Mouse (Mus musculus) heart, adult 2 months (tissue): Measurements from ENCODE around the gene Gm8011. TPM values are rescaled to one million over a fixed set of nuclear protein-coding genes. Genes with fewer than 3 reads are reported as not detected.
"Not testable (repeated sequence)": the region's sequence is repeated elsewhere in the genome, so short reads cannot be mapped to it uniquely, and the experiment has no call there.

Experiments
- DNase-seq, 2 experiments: peaks; one replicate each; pipeline ENCODE4 v3.0.0; 2021
- H3K27ac ChIP-seq: fragments of 200-600 bp; 2 replicates; pipeline ENCODE4 v1.8.1; 2022
- H3K27me3 ChIP-seq: fragments of 200-500 bp; 2 replicates; pipeline ENCODE4 v1.6.1; 2012; ENCODE audit warnings: mild to moderate bottlenecking, low read length, inconsistent platforms, mixed read lengths; ENCODE audit not compliant: control insufficient read depth, insufficient read depth
- H3K36me3 ChIP-seq: fragments of 200-500 bp; 2 replicates; pipeline ENCODE4 v1.6.1; 2012; ENCODE audit warnings: low read length, inconsistent platforms; ENCODE audit not compliant: control insufficient read depth, insufficient read depth
- H3K4me1 ChIP-seq: fragments of 200-500 bp; 2 replicates; pipeline ENCODE4 v1.6.1; 2011; ENCODE audit warnings: low read length; ENCODE audit not compliant: control insufficient read depth, insufficient read depth
- H3K4me3 ChIP-seq: fragments of 200-600 bp; 2 replicates; pipeline ENCODE4 v1.8.1; 2022
- H3K79me2 ChIP-seq: fragments of 200-500 bp; replicated peaks from 2 replicates; pipeline ENCODE4 v1.6.1; 2012; ENCODE audit warnings: mild to moderate bottlenecking, inconsistent platforms, low read length, moderate library complexity, mixed read lengths; ENCODE audit not compliant: control insufficient read depth, insufficient read depth
- H3K9ac ChIP-seq: fragments of 200-500 bp; 2 replicates; pipeline ENCODE4 v1.6.1; 2012; ENCODE audit warnings: low read depth, mild to moderate bottlenecking, control low read depth, inconsistent platforms, low read length, mixed read lengths
- WGBS: fragments of 180-500 bp; shearing (Covaris S2); methylation state at CpG from one replicate; pipeline ENCODE4 v1.1.7; 2018; 5-methylcytosine and 5-hydroxymethylcytosine counted together
- intact Hi-C: fragments of 180-260 bp; cut with DNase I; formaldehyde crosslinking; loops from one replicate; pipeline ENCODE4 v1.15.1; 2025
- long read RNA-seq: library from polyadenylated mRNA; stranded (forward); transcript quantifications from one replicate; pipeline ENCODE4 v2.0.0, GENCODE M21; 2021
- polyA plus RNA-seq: library from polyadenylated mRNA; depleted of rRNA; stranded (reverse); fragments of >200 nt; gene quantifications from 2 replicates; pipeline ENCODE4 v1.2.3, GENCODE M21; 2012; rRNA removed
- total RNA-seq, 2 experiments: library from RNA; stranded (reverse); gene quantifications; 2 replicates each; pipeline ENCODE4 v1.2.3; 2021

Gm8011 gene
- total RNA-seq (not detected), polyA plus RNA-seq (not detected in 2 replicates)
- long read RNA-seq: 0 reads

DNA sequence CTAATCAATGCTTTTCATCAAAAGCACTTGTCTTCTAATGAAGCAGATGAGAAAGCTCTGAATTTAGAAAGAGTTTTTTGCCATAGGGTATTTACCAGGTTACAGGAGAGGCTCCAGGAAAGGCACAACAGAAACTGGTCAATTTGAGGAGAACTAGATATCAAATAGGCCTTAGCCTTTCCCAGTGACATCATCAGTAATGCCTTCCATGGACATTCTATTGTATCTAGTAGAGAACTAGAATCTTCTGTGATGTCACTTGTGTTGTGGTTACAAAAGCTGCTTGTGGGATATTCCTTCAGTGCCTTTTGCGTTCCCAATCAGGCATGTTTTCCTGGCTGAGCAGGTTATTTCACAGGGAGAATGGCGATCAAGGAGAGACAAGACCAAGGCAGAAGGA lies at the start of gene Gm8011:
TSS of gene Gm8011 (plus strand) at position 301 of the 400 bp plus-strand sequence.
- 33% methylated on average over 2 of the region's 2 CpGs for WGBS
- H3K27me3 ChIP-seq, intact Hi-C loops, H3K4me3 ChIP-seq, H3K27ac ChIP-seq, H3K79me2 ChIP-seq, H3K9ac ChIP-seq, H3K36me3 ChIP-seq, DNase-seq, H3K4me1 ChIP-seq: not testable (repeated sequence)

DNA sequence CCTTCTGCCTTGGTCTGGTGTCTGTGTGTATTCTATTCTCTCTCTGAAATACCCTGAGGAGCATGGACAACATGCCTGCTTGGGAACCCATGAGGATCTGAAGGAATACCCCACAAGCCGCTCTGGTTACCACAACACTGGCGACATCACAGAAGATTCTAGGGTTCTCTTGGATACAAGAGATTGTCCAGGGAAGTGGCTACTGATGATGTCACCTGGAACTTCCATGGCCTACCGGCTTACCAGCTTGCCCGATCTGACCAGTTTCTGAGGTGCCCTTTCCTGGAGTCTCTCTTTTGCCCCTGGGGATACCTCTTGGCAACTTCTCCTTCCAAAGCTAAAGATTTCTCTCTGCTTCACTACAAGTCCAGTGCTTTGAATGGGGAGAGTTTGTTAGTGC lies 24.1 kb upstream of the Gm8011 start, which contains the start of gene Gm8005:
TSS of gene Gm8005 (minus strand) at position 101 of the 400 bp plus-strand sequence.
- H3K36me3 ChIP-seq: not testable (repeated sequence)

DNA sequence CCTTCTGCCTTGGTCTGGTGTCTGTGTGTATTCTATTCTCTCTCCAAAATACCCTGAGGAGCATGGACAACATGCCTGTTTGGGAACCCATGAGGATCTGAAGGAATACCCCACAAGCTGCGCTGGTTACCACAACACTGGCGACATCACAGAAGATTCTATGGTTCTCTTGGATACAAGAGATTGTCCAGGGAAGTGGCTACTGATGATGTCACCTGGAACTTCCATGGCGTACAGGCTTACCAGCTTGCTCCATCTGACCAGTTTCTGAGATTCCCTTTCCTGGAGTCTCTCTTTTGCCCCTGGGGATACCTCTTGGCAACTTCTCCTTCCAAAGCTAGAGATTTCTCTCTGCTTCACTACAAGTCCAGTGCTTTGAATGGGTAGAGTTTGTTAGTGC lies 38.6 kb downstream of the Gm8011 start, which contains the start of gene Gm8020:
TSS of gene Gm8020 (minus strand) at position 101 of the 400 bp plus-strand sequence.
- H3K9ac ChIP-seq, DNase-seq, H3K36me3 ChIP-seq, H3K79me2 ChIP-seq, intact Hi-C loops, H3K4me1 ChIP-seq, H3K27me3 ChIP-seq, H3K27ac ChIP-seq, H3K4me3 ChIP-seq: not testable (repeated sequence)
- whole genome bisulfite sequencing: 93% methylated on average over 2 of the region's 3 CpGs

More for the DNA sequence above, 24.1 kb upstream of the Gm8011 start, which contains the start of gene Gm8005:
- DNase-seq, H3K79me2 ChIP-seq, intact Hi-C loops, H3K4me1 ChIP-seq, H3K27me3 ChIP-seq, H3K4me3 ChIP-seq, H3K9ac ChIP-seq, H3K27ac ChIP-seq: not testable (repeated sequence)
- WGBS: 88% methylated on average over 2 of the region's 4 CpGs

Other genes with a start within 250 kb of the Gm8011 start
- not detected for gene Gm17026, start 203.8 kb upstream of the Gm8011 start, total RNA-seq
- gene Gm17026, start 203.8 kb upstream of the Gm8011 start, polyA plus RNA-seq: not detected in 2 replicates
- not detected for gene Gm9611, start 166.5 kb upstream of the Gm8011 start, total RNA-seq
- gene Gm9611, start 166.5 kb upstream of the Gm8011 start, polyA plus RNA-seq: not detected in 2 replicates
- gene Gm7995, start 153.7 kb upstream of the Gm8011 start, total RNA-seq: not detected
- not detected in 2 replicates for gene Gm7995, start 153.7 kb upstream of the Gm8011 start, polyA plus RNA-seq
- not detected for gene Gm8005, start 24.2 kb upstream of the Gm8011 start, total RNA-seq
- gene Gm8005, start 24.2 kb upstream of the Gm8011 start, polyA plus RNA-seq: not detected in 2 replicates
- gene Gm8020, start 38.5 kb downstream of the Gm8011 start, total RNA-seq: not detected
- gene Gm8020, start 38.5 kb downstream of the Gm8011 start, polyA plus RNA-seq: not detected in 2 replicates
- gene Gm8024, start 60.4 kb downstream of the Gm8011 start, total RNA-seq: not detected
- not detected in 2 replicates for gene Gm8024, start 60.4 kb downstream of the Gm8011 start, polyA plus RNA-seq
- not detected for gene Gm17124, start 136.0 kb downstream of the Gm8011 start, total RNA-seq
- not detected in 2 replicates for gene Gm17124, start 136.0 kb downstream of the Gm8011 start, polyA plus RNA-seq
- not detected for gene Gm3633, start 178.0 kb downstream of the Gm8011 start, total RNA-seq
- not detected in 2 replicates for gene Gm3633, start 178.0 kb downstream of the Gm8011 start, polyA plus RNA-seq
- gene Gm10378, start 192.1 kb downstream of the Gm8011 start, total RNA-seq: not detected
- not detected in 2 replicates for gene Gm10378, start 192.1 kb downstream of the Gm8011 start, polyA plus RNA-seq